Mouse (Mus musculus): ENCODE measurements around the gene Il1rap.

GRCm38 (mm10) chr16:26777132-26777531 lies 195.6 kb downstream of the Il1rap start:
- TF ChIP-seq CTCF (IDR thresholded peaks at IDR 0.05; ENCODE audit: extremely low read depth, insufficient read length, insufficient replicate concordance, low read depth, low read length) (no peak), POLR2A (IDR thresholded peaks at IDR 0.05; ENCODE audit: low read depth, low read length) (no peak)

Data from small intestine, adult 2 months (tissue).